Mouse (Mus musculus) CH12F3 (cell line): Measurements from ENCODE around the gene Acpp.

Source experiments
- in situ Hi-C: fragments of 300-500 bp; cut with MboI; formaldehyde crosslinking; loops from 2 replicates; pipeline ENCODE4 v1.14.3; 2020; ENCODE audit warnings: low sequenced_read_pairs

The Acpp gene

GRCm38 (mm10) chr9:104305333-104306111 lies 32.0 kb downstream of the Acpp start:
- in situ Hi-C loops = no loop called here

GRCm38 (mm10) chr9:104304800-104305199 lies 32.7 kb downstream of the Acpp start:
- in situ Hi-C loops = no loop called here

GRCm38 (mm10) chr9:104304376-104304775 lies 33.2 kb downstream of the Acpp start:
- in situ Hi-C loops = no loop called here

GRCm38 (mm10) chr9:104300569-104300968 lies 37.0 kb downstream of the Acpp start:
- in situ Hi-C loops = no loop called here

GRCm38 (mm10) chr9:104297041-104297440 lies 40.5 kb downstream of the Acpp start:
- in situ Hi-C loops = no loop called here

- in situ Hi-C loops = no loop called here
Measured at GRCm38 (mm10) chr9:104284934-104285333, 52.6 kb downstream of the Acpp start.

GRCm38 (mm10) chr9:104282536-104282935 lies 55.0 kb downstream of the Acpp start:
- in situ Hi-C loops = no loop called here

GRCm38 (mm10) chr9:104281737-104282136 lies 55.8 kb downstream of the Acpp start:
- in situ Hi-C loops = no loop called here

- in situ Hi-C loops = no loop called here
Measured at GRCm38 (mm10) chr9:104280725-104281495, 56.6 kb downstream of the Acpp start.

GRCm38 (mm10) chr9:104277528-104278162 lies 59.9 kb downstream of the Acpp start:
- in situ Hi-C loops = no loop called here

- in situ Hi-C loops = no loop called here
Measured at GRCm38 (mm10) chr9:104275084-104275785, 62.3 kb downstream of the Acpp start.

- in situ Hi-C loops = no loop called here
Measured at GRCm38 (mm10) chr9:104272057-104272456, 65.5 kb downstream of the Acpp start.

- in situ Hi-C loops = no loop called here
Measured at GRCm38 (mm10) chr9:104271642-104272041, 65.9 kb downstream of the Acpp start.

GRCm38 (mm10) chr9:104269944-104270343 lies 67.6 kb downstream of the Acpp start:
- in situ Hi-C loops = no loop called here

GRCm38 (mm10) chr9:104269349-104269871 lies 68.1 kb downstream of the Acpp start:
- in situ Hi-C loops = no loop called here

- in situ Hi-C loops = no loop called here
Measured at GRCm38 (mm10) chr9:104264567-104264966, 73.0 kb downstream of the Acpp start.

- in situ Hi-C loops = no loop called here
Measured at GRCm38 (mm10) chr9:104262823-104263352, 74.7 kb downstream of the Acpp start, which contains the start of gene Dnajc13. TSS of gene Dnajc13 (minus strand) at chr9:104262930.

- in situ Hi-C loops = no loop called here
Measured at GRCm38 (mm10) chr9:104262016-104262762, 75.4 kb downstream of the Acpp start.

GRCm38 (mm10) chr9:104260306-104260705 lies 77.2 kb downstream of the Acpp start:
- in situ Hi-C loops = no loop called here

GRCm38 (mm10) chr9:104256085-104256484 lies 81.5 kb downstream of the Acpp start:
- in situ Hi-C loops = no loop called here
